Mouse (Mus musculus): ENCODE measurements around the gene Sbno2.

Gene Sbno2

DNA sequence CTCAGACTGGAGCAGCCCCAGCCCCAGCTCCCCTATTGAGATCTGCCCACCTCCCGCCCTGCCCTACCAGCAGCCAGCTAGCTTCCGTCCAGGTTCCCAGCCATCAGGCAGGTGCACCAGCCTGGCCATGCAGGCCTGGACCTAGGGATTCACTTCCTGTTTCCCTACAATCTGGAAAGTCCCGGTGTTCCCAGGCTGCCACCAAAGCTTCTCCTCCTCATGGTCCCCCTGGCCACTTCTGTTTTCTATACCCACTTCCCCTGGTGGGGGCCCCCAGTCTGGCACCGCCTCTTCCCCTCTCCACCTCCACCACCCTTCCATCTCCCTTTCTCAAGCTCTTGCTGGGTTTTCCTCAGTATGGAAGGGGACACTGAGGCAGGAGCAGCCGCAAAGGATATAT, at the start of gene Sbno2:
Sbno2 (minus strand) TSS at position 112 of the 400 bp plus-strand sequence.
- DNase-seq (ENCODE audit: low spot score in 2 of 2), result no peak

DNA sequence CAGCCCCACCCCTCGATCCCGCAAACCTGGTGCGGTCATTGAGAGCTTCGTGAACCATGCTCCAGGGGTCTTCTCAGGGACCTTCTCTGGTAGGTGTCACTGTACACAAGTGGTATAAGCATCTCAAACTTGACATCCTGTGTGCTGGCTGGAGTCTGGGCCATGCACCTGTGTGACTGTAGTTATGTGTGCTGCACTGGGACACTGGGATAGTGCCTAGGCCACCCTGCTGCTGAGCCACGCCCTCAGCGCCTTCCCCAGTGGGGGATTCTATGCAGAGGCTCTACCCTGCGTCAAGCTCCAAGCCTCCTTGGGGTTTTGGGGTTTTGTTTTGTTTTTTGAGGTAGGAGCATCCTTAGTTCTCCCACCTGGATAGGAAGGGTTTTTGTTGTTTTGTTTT, 49.0 kb upstream of the Sbno2 start:
- DNase-seq (ENCODE audit: low spot score in 2 of 2), result no peak

DNA sequence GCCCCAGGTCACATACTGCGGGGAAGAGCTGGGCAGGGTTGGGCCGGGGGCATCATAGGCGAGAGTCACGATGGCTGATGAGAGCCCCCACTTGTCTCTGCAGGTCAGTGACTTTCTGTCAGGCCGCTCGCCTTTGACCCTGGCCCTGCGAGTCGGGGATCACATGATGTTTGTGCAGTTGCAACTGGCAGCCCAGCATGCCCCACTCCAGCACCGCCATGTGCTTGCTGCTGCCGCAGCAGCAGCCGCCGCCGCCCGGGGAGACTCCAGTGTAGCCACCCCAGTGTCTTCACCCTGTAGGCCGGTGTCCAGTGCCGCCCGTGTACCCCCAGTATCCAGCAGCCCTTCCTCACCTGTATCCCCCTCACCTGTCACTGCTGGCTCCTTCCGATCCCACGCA, 48.3 kb upstream of the Sbno2 start:
- no peak for DNase-seq (ENCODE audit: low spot score in 2 of 2)

DNA sequence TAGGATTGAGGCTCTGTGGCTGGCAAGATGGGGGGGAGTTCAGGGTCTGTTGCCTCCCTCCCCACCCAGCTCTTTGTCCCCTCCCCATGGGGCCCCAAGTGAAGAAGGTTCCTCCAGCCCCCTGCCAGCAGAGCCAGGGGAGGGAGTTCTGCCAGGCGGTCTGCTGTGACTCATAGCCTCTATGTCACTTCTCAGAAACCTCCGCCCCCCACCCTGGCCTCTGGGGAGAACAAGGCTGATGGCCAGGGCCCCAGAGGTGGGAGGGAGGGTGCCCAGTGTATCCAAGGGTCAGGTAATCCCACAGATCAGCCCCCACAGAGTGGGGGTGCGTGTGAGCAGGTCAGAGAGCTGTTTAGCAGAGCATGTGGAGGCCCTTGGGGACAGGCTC, 47.5 kb upstream of the Sbno2 start:
- DNase-seq (ENCODE audit: low spot score in 2 of 2), result no peak

DNA sequence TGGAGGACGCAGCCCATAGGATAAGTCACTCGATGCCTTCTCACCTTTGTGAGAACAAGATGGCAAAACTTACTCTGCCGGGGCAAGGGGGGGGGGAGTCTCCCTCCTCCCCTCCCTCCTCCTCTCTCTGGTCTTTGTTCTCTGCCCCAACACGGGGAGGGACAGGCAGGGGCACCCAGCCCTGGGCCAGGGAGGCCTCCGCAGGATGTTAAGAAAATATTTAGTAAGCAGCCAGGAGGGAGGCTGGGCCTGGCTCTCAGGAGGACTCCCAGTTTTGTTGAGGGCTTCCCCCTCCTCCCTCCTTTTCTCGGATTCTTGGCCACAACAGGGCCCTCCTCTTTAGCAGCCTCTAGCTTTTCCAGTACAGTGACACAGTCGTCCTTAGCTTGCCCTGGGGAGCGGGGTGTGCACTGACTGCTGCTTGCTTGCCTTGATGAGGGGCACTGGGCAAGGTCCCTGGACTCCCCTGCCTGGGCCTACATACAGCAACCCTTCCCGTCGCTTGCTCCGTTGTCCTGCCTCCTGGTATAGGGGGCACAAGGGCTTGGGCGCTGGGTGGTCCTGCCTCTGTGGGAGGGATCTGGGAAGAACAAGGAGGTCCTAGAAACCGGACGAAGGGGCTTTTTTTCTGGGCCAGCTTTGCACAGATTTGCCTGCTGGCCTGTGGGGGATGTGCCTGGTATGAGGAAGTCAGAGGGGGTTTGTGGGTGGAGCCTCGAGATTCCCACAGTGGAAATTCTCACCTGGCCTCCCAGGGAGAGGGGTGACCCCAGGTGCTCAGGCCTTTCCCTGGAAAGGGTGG, 46.9 kb upstream of the Sbno2 start:
- DNase-seq (ENCODE audit: low spot score in 2 of 2), result no peak

DNA sequence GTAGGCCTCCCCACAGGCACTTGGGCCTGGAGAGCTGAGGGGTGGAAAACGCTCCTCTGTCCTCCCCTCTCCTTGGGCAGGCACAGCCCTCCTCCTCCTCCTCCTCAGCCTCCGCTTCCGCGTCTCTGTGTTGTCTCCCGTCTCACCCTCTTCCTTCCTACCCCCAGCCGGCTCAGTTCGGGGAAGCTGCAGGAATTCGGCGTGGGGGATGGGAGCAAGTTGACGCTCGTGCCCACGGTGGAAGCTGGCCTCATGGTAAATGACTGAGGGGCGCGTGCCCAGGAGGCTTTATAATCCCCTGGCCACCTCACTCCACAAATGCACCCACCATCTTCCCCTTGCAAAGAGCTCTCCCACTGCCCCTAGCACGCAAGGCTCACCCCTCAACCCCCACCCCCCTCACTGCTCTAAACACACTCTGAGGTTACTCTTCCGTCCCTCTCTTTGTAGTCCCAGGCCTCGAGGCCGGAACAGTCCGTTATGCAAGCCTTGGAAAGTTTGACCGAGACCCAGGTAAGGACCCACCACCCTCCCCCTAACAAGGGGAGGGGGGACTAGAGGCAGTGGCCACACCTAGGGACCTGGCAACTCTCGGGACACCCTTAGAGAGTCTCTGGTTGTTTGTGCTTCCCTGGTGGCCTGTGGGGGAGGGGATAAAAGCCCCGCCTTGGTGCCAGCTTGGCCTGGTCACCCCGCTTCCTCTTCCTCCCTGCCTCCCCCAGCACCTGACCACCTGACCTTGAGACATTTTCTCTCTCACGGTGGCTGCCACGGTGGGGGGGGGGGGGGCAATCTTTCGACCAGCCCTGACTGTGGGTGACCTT, 46.1 kb upstream of the Sbno2 start:
- DNase-seq (ENCODE audit: low spot score in 2 of 2), result peak in 1 of 2 experiments; percentile 57

DNA sequence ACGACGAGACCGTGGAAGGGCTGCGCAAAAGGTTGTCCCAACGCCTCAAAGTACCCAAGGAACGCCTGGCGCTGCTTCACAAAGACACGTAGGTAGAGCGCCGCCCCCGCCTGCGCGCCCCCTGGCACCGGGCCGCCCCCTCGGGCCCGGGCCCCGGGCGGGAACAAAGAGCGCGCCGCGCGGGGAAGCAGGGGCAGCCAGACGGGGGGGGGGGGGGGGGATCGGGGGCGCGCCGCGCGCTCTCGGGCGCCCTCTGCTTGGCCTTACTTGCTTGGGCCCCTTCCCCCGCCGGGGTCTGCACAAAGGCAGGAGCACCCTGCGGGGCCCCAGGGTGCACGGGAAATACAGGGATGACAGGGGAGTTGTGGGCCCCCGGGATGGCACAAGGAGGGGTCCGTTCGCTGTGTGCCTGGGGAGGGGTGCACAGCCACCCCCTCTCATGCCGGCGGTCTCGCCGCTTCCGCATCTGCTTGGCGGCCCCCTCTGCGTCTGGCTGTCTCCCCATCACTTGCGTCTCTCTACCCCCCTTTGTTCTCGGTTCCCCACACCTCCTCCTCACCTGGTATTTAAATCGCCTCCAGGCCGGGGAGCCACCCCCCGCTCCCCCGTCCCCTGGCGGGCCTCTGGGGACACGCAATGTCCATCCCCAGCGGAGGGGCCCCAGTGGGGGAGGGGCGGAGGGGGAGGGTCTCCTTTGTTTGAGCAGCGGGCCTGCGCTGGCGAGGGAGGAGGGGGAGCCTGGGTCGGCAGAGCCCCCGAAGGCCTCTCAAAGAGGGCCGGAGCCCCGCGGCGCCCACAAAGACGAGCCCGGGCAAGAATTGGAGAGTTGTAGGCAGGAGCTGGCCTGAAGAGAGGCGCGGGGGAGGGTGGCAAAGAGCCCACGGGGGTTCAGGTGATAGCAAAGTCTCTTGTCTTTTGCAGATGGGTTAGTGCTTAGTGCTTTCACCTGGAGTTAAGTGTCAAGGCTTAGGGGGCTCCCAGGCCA, 45.1 kb upstream of the Sbno2 start:
- peak in 1 of 2 experiments; percentile 75 for DNase-seq (ENCODE audit: low spot score in 2 of 2)

DNA sequence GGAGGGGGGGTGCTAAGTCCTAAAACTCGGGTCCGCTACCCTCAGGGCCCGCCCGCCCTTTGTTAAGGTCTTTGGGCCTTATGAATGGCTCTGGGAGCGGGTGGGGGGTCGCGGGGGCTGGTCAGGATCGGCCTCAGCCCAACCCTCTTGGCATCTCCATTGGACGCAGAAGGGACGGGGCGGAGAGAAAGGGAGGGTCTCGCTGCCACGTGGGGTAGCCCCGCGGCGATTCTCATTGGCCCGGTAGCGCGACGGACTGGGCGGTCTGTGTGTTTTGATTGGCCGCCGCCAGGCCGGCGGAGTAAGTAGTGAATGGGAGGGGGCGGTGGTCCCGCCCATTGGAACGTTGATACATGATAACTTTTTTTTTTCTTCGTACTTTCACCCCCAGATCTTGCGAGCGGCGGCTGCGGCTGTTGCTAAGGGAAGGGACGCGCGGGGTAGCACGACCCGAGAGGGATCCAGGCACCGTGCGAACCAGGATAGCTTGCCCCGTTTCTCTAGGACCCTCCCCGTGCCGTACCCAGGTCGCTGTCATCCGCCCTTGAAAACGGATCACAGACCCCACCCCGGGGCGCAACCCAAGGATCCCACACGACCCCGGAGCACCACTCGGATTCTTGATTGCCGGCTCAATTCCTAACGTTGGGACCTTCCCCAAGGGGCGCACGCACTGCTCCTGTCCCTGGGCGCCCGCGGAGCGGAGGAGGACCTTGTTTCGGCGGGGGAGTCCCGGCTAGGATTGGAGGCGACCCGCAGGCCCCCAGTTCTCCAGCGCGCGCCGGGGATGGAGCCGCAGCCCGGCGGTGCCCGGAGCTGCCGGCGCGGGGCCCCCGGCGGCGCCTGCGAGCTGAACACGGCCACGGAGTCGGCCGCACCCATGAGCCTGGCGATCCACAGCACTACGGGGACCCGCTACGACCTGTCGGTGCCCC, 44.2 kb upstream of the Sbno2 start:
- peak; percentile 97 to 98 for DNase-seq (ENCODE audit: low spot score in 2 of 2)

DNA sequence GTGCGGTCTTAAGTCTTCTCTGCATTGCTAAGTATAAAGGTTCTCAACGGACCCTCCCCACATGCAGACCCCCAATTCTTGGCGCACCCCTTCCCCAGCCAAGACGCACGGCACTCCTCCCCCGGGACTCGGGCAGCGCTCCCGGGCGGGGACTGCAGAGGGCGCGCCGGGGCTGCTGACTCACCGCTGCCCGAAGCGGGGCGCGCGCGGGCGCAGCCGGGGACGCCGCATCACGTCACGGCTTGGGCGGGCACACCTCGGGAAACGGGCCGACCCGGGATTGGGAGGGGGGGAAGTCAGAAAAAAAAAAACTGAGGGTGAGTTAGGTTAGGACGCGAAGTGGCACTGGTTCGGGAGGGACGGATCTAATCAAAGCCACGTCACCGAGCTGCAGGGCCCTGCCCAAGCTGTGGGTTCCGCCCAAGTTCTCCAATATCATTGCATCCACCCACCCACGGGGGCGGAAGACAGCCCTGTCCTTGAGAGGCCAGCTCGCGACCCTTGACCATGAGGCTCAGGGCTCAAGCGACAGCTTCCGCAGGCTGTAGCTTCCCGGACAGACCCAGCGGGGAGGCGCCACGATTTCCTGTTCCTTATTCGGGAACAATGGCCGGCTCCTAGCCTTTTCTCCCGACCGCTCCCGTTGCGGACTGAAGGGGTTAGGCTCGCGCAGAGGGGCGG, 43.4 kb upstream of the Sbno2 start:
- peak; percentile 84 to 96 for DNase-seq (ENCODE audit: low spot score in 2 of 2)

DNA sequence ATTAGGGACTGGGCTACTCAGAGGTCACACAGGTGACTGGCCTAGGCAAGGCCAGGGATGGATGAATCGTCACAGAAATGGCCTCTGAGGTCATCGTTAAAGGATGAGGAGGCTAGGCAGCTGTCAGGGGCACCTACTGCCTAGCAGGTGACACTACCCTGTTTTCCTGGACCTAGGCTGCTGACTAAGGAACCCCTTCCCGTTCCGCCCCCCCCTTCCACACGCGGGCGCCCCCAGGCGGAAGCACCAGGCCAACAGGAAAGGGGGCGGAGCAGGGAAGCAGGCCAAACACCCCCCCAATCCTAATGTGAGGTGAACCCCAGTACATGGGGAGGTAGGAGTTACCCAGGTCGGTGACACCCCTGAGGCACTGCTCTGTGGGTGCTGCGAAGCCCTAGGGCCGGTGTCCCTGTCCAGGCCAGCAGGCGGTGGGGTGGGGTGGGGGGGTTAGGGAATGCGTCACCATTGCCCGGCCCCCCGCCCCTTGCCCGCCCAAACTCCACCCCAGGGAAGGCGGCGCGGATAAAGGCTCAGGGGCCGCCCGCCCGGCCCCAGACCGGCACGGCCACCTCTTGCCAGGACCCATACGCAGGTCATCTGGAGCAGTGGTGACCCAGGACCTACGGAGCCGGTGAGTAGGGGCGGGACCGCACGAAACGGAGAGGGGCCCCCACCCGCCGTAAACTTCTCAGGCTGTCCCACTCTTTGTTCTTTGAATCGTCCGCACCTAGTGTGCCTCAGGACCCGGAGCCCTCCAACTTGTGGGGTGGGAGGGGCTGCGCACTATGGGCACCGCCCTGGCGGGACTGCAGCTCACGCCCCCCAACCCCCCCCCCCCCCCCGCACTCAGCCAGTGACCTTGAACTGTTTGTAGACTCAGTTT, 42.6 kb upstream of the Sbno2 start, which contains the start of gene Midn:
Midn (plus strand) TSS at position 554 of the 883 bp plus-strand sequence.
- DNase-seq (ENCODE audit: low spot score in 2 of 2), result peak in 1 of 2 experiments; percentile 69

DNA sequence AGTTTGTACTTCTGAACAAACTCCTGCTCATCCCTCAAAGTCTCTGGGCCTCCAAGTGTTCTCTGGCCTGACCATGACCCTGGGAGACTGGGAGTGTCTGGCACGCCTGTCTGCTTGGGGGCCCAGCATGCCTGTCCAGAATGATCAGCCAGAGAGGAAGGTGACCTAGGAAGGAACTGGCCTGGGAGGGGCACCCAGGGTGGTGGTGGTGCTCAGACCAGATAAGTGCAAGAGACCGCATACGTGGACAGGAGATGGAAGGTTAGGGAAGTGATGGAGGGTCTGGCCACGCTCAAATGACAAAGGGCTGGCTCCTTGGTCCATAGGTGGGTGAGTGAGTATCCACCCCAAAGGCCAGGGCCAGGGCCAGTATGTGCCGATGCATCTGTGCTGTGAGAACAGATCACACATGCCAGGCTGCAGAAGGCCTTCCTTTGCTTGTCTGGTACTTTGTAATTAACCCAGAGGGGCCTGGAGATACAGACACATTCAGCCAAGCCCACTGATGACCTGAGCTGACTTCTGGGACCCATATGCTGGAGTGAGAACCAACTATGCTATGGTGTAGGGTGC, 41.9 kb upstream of the Sbno2 start:
- no peak for DNase-seq (ENCODE audit: low spot score in 2 of 2)

DNA sequence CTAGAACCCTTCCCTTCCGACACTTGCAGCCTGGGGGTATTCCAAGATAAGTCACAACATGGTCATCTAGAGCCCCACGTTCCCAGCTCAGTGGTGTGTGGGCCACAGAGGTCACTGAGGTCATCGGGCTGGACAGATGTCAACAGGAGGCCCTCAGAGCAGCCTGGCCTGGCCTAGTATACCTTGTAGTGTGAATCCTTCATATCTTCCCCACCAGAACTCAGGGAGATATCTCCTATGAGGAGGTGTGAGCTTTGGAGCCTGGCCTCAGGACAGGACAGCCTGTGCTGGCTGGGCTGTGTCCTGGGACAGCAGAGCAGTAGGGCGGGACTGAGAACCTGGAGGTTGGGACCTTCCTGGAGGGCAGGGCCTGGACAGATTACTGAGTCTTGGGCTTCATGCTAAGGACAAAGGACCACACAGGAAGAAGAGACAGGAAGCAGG, 41.2 kb upstream of the Sbno2 start:
- DNase-seq (ENCODE audit: low spot score in 2 of 2), result no peak

DNA sequence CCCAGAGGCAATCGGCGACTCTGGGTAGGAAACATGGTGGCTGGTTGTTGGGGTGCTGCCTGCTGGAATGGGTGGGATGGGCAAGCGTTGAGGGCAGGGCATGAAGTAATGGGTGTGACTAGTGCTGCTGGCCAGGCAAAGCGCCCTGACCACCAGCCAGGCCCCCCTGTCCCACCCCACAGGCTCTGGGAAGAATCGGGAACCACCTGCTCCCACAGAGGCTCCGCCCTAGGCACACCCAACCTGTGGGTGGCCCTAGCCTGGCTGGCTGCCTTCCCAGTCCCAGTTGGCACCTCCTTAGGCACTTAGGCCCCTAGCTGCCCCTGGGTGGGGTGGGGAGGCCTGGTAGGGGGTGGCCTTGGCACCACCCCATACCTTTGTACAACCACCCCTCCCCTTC, 40.5 kb upstream of the Sbno2 start:
- no peak for DNase-seq (ENCODE audit: low spot score in 2 of 2)

DNA sequence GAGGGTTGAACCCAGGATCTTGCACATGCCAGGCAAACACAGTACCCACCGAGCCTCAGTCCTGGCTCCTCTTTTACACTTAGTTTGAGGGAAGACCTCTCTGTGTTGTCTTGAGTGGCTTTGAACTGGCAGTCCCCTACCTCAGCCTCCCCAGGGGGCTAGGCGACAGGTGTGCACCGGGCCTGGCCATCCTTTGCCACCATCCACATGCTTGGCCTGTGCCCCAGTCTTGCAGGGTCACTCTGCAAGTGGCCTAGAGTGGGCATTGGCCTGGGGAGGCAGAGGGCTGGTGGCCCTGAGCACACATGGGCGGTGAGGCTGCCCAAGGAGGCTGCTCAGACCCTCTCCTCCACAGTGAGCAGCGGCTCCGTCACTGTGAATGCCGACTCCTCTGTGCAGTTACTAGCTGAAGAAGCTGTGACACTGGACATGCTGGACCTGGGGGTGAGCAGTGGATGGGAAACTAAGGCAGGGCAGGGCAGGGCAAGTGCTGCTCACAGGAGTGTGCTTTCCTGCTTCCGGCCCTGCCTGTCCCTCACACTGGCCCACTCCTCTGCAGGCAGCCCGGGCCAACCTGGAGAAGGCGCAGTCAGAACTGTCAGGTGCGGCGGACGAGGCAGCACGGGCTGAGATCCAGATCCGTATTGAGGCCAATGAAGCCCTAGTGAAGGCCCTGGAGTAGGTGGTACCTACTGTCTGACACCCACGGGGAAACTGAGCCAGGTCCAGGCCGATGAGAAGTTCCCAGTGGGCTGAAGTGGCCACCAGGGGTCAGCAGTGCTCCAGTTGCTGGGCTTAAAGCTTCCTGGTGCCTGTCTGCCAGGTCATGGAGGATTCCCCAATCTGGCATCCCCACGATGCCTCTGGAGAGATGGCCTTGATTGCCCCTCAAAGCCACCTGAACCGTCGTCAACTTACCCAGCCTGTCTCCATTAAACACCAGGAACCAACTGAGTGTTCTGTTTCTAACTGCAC, 39.8 kb upstream of the Sbno2 start:
- peak in 1 of 2 experiments; percentile 82 for DNase-seq (ENCODE audit: low spot score in 2 of 2)

DNA sequence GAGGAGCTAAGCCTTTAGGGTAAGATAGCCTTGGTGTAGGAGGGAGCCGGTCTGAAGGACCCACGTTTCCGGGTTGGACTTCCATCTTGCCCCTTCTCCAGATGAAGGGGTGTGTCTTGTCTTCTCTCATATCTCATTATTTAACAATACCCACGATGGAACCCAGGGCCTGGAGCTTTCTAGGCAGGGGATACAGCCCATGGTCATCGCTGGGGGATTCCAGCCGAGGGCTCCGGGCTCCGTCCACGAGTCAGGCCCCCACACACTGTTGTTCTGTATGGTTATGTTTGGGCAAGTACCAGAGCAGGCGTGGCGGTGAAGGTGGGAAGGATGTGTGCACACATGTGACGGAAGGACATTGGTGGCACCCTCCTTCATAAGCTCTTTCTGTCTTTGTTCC, 38.8 kb upstream of the Sbno2 start:
- no peak for DNase-seq (ENCODE audit: low spot score in 2 of 2)

DNA sequence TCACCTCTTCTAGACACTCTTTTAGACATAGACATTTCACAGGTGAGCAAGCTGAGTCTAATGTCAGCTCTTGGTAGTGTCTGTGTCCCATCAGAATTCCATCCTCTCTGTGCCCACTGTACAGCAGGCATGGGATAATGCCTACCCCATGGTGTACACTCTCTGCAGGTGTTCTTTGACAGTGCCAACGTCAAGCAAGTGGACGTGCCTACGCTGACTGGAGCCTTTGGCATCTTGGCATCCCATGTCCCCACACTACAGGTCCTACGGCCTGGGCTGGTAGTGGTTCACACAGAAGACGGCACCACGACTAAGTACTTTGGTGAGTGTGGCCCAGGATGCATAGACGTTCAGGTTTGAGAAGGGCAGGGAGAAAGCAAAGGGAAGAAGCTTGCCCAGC, 38.3 kb upstream of the Sbno2 start:
- no peak for DNase-seq (ENCODE audit: low spot score in 2 of 2)

DNA sequence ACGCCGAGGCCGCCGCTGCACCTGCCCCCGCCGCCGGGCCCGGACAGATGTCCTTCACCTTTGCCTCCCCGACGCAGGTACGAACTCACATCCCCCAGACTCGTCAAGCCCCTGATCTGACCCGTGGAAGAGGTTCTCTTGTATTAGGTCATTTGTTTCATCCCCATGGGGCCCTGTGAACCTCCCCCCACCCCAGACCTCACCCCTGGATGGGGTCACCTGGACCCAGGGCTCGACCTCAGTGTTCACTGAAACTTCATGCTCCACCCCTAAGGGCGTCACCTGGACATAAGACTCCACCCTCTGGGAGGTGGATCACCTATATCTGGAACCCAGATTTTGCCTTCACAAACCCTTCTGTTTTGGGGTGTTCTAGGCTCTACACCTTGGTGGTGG, 37.2 kb upstream of the Sbno2 start:
- DNase-seq (ENCODE audit: low spot score in 2 of 2), result no peak
